8 mouse cellular contexts compared by ENCODE assay signal in genomic region chr17:46890116-46890815, GRCm38 (mm10). TPM values are rescaled to one million over a fixed set of nuclear protein-coding genes. Genes with fewer than 3 reads are reported as not detected.
DNase-seq lines count a peak whose midpoint lies in the region; ATAC-seq and TF ChIP-seq lines count a peak whose summit lies in the region.

Tbcc (plus strand) TSS chr17:46890684.

- no peaks in the 10 kb centered on the region; the same call in 1 of the 2 replicates for H3K36me3 ChIP-seq in embryonic facial prominence, embryonic 15.5 days
- no peaks in the 10 kb centered on the region; the same call in 1 of the 2 replicates for H3K36me3 ChIP-seq in limb, embryonic 14.5 days (ENCODE audit: control insufficient read depth, insufficient read depth, low read length)
- peaks cover 3% of the 10 kb centered on the region; the same call in 1 of the 2 replicates for H3K36me3 ChIP-seq in midbrain, postnatal 0 days (ENCODE audit: insufficient read depth, low read length)

- DNase-seq in 416B (ENCODE audit: low read depth): peak; percentile 99
- DNase-seq in heart, adult 8-10 months (ENCODE audit: low spot score): peak; percentile 95
- peak; percentile 97 for DNase-seq in kidney, adult 9 months
- peak; percentile 97 for DNase-seq in limb, embryonic 14.5 days (ENCODE audit: low spot score)
- peak; percentile 98 for DNase-seq in midbrain, postnatal 0 days (ENCODE audit: low spot score)
- peak; percentile 92 to 95 for DNase-seq in spleen, postnatal 14 days (ENCODE audit: low spot score in 2 of 2)

- TF ChIP-seq CTCF in bone marrow, adult 2 months (IDR thresholded peaks at IDR 0.05; ENCODE audit: control insufficient read depth, insufficient read depth, low read length): no peak
- TF ChIP-seq CTCF in midbrain, postnatal 0 days (IDR thresholded peaks at IDR 0.05): no peak

- no peaks in the 10 kb centered on the region for H3K9me3 ChIP-seq in embryonic facial prominence, embryonic 15.5 days (replicated peaks)
- H3K9me3 ChIP-seq in limb, embryonic 14.5 days (ENCODE audit: control insufficient read depth, low read length): no peaks in the 10 kb centered on the region
- no peaks in the 10 kb centered on the region for H3K9me3 ChIP-seq in midbrain, postnatal 0 days (ENCODE audit: low read length)

- ATAC-seq in embryonic facial prominence, embryonic 15.5 days (ENCODE audit: insufficient number of reproducible peaks, low FRiP score, low TSS enrichment, low read depth): peak; percentile 93
- ATAC-seq in limb, embryonic 14.5 days (ENCODE audit: low FRiP score, low read depth): peak; percentile 92
- peak; percentile 93 for ATAC-seq in midbrain, postnatal 0 days (ENCODE audit: low FRiP score)

- H3K4me3 ChIP-seq in bone marrow, adult 2 months (replicated peaks; ENCODE audit: control insufficient read depth, low read depth, low read length): peak within 1 kb of the TSS; percentile 97
- peak within 1 kb of the TSS; percentile 91 for H3K4me3 ChIP-seq in embryonic facial prominence, embryonic 15.5 days (replicated peaks)
- H3K4me3 ChIP-seq in limb, embryonic 14.5 days (replicated peaks; ENCODE audit: low read length): peak within 1 kb of the TSS; percentile 91
- H3K4me3 ChIP-seq in midbrain, postnatal 0 days (ENCODE audit: low read depth, low read length): peak within 1 kb of the TSS; percentile 62

- H3K9ac ChIP-seq in embryonic facial prominence, embryonic 15.5 days: peak within 1 kb of the TSS; percentile 84
- peak within 1 kb of the TSS; percentile 84 for H3K9ac ChIP-seq in limb, embryonic 14.5 days (ENCODE audit: low read depth, low read length, severe bottlenecking)
- H3K9ac ChIP-seq in midbrain, postnatal 0 days (replicated peaks; ENCODE audit: low read length, poor library complexity, severe bottlenecking): peak within 1 kb of the TSS; percentile 92

- WGBS in bone marrow, adult 2 months: under 1% methylated on average over 40 of the region's 40 CpGs
- under 1% methylated on average over 40 of the region's 40 CpGs for WGBS in embryonic facial prominence, embryonic 15.5 days
- under 1% methylated on average over 37 of the region's 40 CpGs for WGBS in limb, embryonic 14.5 days
- under 1% methylated on average over 39 of the region's 40 CpGs for WGBS in midbrain, postnatal 0 days

- H3K27me3 ChIP-seq in embryonic facial prominence, embryonic 15.5 days: no peaks in the 10 kb centered on the region
- no peaks in the 10 kb centered on the region for H3K27me3 ChIP-seq in limb, embryonic 14.5 days (ENCODE audit: control insufficient read depth, insufficient read depth, low read length)
- no peaks in the 10 kb centered on the region for H3K27me3 ChIP-seq in midbrain, postnatal 0 days (ENCODE audit: insufficient read depth, low read length)

- peaks cover 2% of the 10 kb centered on the region; the same call in 1 of the 2 replicates for H3K4me1 ChIP-seq in bone marrow, adult 2 months (ENCODE audit: control insufficient read depth, insufficient read depth, low read length)
- peaks cover 42% of the 10 kb centered on the region for H3K4me1 ChIP-seq in embryonic facial prominence, embryonic 15.5 days
- peaks cover 22% of the 10 kb centered on the region for H3K4me1 ChIP-seq in limb, embryonic 14.5 days (ENCODE audit: control insufficient read depth, insufficient read depth, low read length)
- peaks cover 16% of the 10 kb centered on the region for H3K4me1 ChIP-seq in midbrain, postnatal 0 days (ENCODE audit: insufficient read depth, low read length)

- peak within 1 kb of the TSS; percentile 98 for H3K27ac ChIP-seq in bone marrow, adult 2 months (ENCODE audit: control insufficient read depth, insufficient read depth, low read depth, low read length, poor library complexity)
- H3K27ac ChIP-seq in embryonic facial prominence, embryonic 15.5 days (replicated peaks): peak within 1 kb of the TSS; percentile 99
- peak within 1 kb of the TSS; percentile 98 for H3K27ac ChIP-seq in limb, embryonic 14.5 days (replicated peaks; ENCODE audit: low read depth, low read length)
- peak within 1 kb of the TSS; percentile 95 for H3K27ac ChIP-seq in midbrain, postnatal 0 days (ENCODE audit: low read depth, low read length)

- peak; percentile 99 for TF ChIP-seq POLR2A in bone marrow, adult 2 months (IDR thresholded peaks at IDR 0.05; ENCODE audit: borderline replicate concordance, control insufficient read depth, low read depth, low read length)
- TF ChIP-seq POLR2A in limb, embryonic 14.5 days (IDR thresholded peaks at IDR 0.05; ENCODE audit: borderline replicate concordance, extremely low read depth, insufficient read depth, insufficient read length): peak; percentile 90; the same call in 1 of the 2 replicates

- peak within 1 kb of the TSS; percentile 88 for H3K4me2 ChIP-seq in embryonic facial prominence, embryonic 15.5 days (replicated peaks)
- peak within 1 kb of the TSS; percentile 85 for H3K4me2 ChIP-seq in limb, embryonic 14.5 days (replicated peaks; ENCODE audit: low read depth, low read length, severe bottlenecking)
- peak within 1 kb of the TSS; percentile 84 for H3K4me2 ChIP-seq in midbrain, postnatal 0 days (ENCODE audit: low read depth, low read length, poor library complexity, severe bottlenecking)

RNA-seq across cellular contexts. Expression of gene Tbcc, which starts in this region (rescaled TPM):
- polyA plus RNA-seq in bone marrow, adult 2 months (2011; ENCODE audit: insufficient read depth, insufficient read length, low replicate concordance, missing spikeins): 11.8 and 24.5 TPM in 2 replicates
- polyA plus RNA-seq in embryonic facial prominence, embryonic 15.5 days (2015; fragmentation: Nextera tagmentation; extraction: Ambion mirVana): 59.7 and 62.7 TPM in 2 replicates
- 10 to 100 TPM; 15.4 to 18.6 (median 17.3) TPM for total RNA-seq in heart, adult 8-10 months (2022)
- polyA plus RNA-seq in limb, embryonic 14.5 days (2012; rRNA removed): 27.8 and 28.9 TPM in 2 replicates
- polyA plus RNA-seq in limb, embryonic 14.5 days (2014; fragmentation: Nextera tagmentation; extraction: Ambion mirVana): 63.3 and 66.5 TPM in 2 replicates
- total RNA-seq in midbrain, postnatal 0 days (2014; rRNA removed): 43.1 and 46.3 TPM in 2 replicates
- 49.9 and 51.2 TPM in 2 replicates for polyA plus RNA-seq in midbrain, postnatal 0 days (2015; fragmentation: Nextera tagmentation; extraction: Ambion mirVana)

Comparison
In these comparisons a context has a peak if more than half of its experiments do, and no peak if none do; other contexts are left out.
1. Peak in every context shown above with its lines: DNase-seq, ATAC-seq, H3K4me3 ChIP-seq and H3K27ac ChIP-seq.